Mouse (Mus musculus) heart, postnatal 14 days (tissue): ENCODE data around the gene Zfp697. TPM values are rescaled to one million over a fixed set of nuclear protein-coding genes. Genes with fewer than 3 reads are reported as not detected.
"Not testable (repeated sequence)": the region's sequence is repeated elsewhere in the genome, so short reads cannot be mapped to it uniquely, and the experiment has no call there.

Experiments used
- DNase-seq, 2 experiments: peaks; one replicate each; pipeline ENCODE4 v3.0.0; 2021 to 2022
- intact Hi-C: fragments of 180-260 bp; cut with DNase I; formaldehyde crosslinking; loops from one replicate; pipeline ENCODE4 v1.15.1; 2025
- total RNA-seq, 2 experiments: library from RNA; stranded (reverse); gene quantifications; 2 replicates each; pipeline ENCODE4 v1.2.3; 2021

Gene Zfp697
- total RNA-seq, 2 experiments from 2014 or later: 6.1 to 7.3 TPM

- DNase-seq: no peak
- intact Hi-C loops: no loop called here
Observed at GRCm38 (mm10) chr3:98366823-98367222, 15.4 kb upstream of the Zfp697 start.

GRCm38 (mm10) chr3:98368283-98368682 is 14.0 kb upstream of the Zfp697 start:
- DNase-seq: no peak
- intact Hi-C loops: no loop called here

- DNase-seq: no peak
- intact Hi-C loops: no loop called here
Observed at GRCm38 (mm10) chr3:98368776-98369175, 13.5 kb upstream of the Zfp697 start.

GRCm38 (mm10) chr3:98374062-98374719 is 8.1 kb upstream of the Zfp697 start:
- DNase-seq: no peak
- intact Hi-C loops: no loop called here

DNA sequence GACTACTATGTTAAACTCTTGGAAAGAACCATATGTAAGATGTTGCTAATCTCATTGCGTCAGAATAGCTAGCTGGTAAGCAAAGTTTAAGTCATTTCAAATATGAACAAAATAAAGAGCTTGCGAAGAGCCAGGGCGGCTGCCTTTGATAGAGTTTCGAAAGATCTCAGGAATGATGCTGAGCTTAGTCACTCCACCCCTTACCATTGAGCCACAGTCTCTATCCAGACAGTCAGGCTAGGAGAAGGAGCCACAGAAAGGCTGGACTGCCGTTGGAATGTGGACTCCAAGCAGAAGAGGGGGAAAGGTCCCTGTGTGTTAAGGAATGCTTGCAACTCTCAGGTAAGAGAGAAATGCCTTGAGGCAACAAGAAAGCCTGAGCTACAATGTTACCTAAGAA is 7.3 kb upstream of the Zfp697 start:
- intact Hi-C loops: no loop called here
- DNase-seq: no peak

DNA sequence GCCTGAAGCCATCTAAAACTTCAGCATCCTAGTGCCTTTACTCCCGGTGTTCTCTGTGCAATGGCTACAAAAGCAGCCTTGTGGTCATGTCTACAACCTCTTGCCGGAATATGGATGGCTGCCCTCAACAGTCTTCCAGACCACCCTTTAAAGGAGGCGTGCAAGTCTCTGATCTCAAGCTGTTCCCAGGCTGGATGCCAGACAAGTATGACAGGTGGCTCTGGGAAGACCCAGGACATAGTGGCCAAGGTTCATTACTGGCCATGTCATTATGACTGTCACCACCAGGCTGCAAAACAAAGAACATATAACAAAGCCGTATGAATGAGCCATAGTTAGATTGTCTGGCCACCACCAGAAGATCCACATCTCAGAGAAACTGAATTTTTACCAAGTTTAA is 4.0 kb upstream of the Zfp697 start:
- intact Hi-C loops: no loop called here
- DNase-seq: no peak

- intact Hi-C loops: no loop called here
Observed at GRCm38 (mm10) chr3:98379236-98379635, 3.0 kb upstream of the Zfp697 start.

GRCm38 (mm10) chr3:98381677-98382245 is 500 bp upstream of the Zfp697 start:
- DNase-seq: no peak
- intact Hi-C loops: loop anchor here (2.0 to 5.0 kb wide), 2 partner anchors 36 to 47 kb away; no protein-coding TSS in a partner anchor

More at GRCm38 (mm10) chr3:98379236-98379635, 3.0 kb upstream of the Zfp697 start:
- DNase-seq: no peak

DNA sequence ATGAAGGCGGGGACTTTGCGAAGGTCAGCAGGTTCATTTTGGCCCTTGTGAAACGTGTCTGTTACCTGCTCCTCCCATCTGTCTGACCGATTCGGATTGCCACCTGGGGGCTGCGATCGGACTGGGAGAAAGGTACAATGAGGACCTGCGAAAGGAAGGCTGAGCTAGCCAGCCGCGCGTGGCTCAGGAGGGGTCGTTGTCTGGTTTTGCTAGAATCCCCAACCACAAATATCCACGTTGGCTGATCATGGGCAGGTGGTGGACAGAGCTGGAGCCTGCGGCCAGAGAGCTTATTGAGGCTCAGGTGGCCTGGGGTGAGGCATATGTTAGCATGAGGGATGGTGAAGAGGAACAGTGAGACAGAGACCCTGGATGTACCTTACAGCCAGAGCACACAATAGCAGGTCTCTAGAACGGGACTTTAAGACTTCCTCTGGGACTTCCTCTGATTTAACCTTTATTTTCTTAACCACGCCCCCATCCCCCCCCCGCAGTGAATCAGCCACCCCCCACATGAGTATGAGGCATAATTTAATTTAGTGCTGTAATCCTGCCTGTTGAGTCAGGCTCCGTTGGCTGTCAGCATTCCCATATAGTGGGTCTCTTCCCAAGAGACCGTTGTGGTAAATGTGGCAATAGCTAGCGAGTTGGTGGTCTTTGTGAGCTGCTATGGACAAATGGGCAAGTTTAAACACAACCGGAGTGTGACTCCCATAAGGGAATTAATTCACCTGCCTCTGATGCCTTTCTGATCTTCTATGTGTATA is 946 bp downstream of the Zfp697 start:
- intact Hi-C loops: loop anchor here (2.0 to 5.0 kb wide), 2 partner anchors 34 to 46 kb away; no protein-coding TSS in a partner anchor
- DNase-seq: no peak

DNA sequence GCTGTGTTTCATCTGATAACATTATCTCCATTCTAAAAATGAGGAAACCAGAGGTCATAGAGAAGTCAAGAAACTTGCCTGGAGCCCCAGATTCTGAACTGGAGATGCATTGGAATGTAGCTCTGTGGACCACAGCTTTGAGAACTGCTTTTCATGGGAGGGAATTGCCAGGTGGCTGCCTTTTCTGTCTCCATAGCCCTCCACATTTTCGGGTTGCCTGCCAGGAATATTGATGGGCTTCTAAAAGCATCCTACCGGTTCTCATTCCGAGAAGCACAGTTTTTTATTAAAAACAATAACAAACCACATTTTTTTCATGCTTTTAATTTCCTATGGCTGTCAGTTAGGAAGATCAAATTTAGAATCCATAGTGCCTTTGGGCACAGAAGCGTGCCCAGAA is 4.8 kb downstream of the Zfp697 start:
- intact Hi-C loops: no loop called here
- DNase-seq: no peak

DNA sequence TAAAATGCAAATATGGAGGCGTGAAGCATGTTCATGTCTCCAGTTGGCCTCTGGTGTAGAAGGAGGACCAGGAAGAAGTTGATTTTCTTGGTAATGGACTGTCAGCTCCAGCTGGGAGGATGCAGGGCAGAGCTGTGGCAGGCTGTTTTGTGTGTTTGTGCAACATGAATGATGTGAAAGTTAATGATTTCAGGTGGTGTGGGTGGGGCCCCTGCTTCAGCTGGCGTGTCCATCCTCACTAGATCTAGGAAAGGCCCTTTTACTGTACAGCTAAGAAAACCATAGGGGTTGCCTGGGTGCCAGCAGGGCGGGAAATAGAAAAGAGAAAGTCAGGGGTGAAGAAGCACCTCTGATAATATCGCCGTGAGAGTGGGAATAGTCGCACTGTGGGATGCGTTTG is 5.5 kb downstream of the Zfp697 start:
- intact Hi-C loops: no loop called here
- no peak for DNase-seq

- intact Hi-C loops: no loop called here
- DNase-seq: no peak
Observed at GRCm38 (mm10) chr3:98389305-98389704, 7.0 kb downstream of the Zfp697 start.

DNA sequence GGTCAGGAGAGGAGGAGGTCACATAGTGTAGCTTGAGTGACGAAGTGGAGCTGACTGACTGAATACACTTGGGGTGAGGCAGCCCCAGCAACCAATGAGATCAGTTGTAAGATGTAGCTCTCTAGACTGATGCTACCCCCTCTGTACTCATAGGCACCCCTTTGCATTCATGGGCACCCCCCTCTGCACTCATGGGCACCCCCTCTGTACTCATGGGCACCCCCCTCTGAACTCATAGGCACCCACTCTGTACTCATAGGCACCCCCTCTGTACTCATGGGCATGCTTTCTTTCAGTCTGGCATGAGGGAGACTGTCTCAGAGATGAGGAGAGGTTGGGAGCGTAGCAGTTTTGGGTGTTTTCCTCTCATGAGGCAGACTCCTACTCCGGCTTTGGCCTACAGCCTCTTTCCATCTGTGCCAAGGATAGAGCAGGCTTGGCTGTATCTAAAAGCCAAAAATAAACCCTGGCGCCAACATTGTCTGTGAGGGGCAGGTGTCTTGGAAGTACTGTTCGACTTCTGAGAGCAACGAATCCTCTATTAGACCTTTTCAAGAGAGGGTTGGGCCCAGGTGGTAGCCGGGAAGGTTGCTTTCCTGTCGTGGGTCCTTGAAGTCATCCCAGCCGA is 22.1 kb downstream of the Zfp697 start:
- intact Hi-C loops: loop anchor here (10.0 kb wide), 1 partner anchor 1250 kb away; the partner anchor contains the start of gene Acp6
- DNase-seq: peak in 1 of 2 experiments; percentile 43

- intact Hi-C loops: loop anchor here (10.0 kb wide), 1 partner anchor 1251 kb away; the partner anchor contains the start of gene Acp6
- DNase-seq: not testable (repeated sequence)
Observed at GRCm38 (mm10) chr3:98405877-98406276, 23.6 kb downstream of the Zfp697 start.

GRCm38 (mm10) chr3:98406569-98407144 is 24.4 kb downstream of the Zfp697 start:
- not testable (repeated sequence) for DNase-seq
- intact Hi-C loops: loop anchor here (10.0 kb wide), 1 partner anchor 1252 kb away; the partner anchor contains the start of gene Acp6

DNA sequence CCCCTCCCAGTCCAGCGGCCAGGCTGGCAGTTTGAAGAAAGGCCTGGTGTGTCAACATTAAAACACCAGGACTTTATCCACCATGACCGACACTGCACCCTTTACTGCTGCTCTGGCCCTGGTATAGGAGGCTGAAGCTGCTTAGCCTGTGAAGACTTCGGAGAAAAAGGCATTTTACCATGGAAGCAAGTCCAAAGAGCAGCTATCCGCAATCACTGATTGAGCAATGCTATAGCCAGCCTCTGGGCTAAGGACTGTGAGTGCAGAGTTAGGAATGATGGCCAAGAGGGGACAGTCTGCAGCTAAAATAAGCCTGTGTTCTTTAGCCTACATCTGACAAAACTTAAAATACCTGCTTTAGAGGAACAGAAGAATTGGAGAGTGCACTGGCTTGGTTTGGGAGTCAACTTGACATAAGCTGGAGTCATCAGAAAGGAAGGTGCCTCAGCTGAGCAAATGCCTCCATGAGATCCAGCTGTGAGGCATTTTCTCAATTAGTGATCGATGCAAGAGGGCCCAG is 25.1 kb downstream of the Zfp697 start:
- intact Hi-C loops: loop anchor here (10.0 kb wide), 1 partner anchor 1253 kb away; the partner anchor contains the start of gene Acp6
- not testable (repeated sequence) for DNase-seq

DNA sequence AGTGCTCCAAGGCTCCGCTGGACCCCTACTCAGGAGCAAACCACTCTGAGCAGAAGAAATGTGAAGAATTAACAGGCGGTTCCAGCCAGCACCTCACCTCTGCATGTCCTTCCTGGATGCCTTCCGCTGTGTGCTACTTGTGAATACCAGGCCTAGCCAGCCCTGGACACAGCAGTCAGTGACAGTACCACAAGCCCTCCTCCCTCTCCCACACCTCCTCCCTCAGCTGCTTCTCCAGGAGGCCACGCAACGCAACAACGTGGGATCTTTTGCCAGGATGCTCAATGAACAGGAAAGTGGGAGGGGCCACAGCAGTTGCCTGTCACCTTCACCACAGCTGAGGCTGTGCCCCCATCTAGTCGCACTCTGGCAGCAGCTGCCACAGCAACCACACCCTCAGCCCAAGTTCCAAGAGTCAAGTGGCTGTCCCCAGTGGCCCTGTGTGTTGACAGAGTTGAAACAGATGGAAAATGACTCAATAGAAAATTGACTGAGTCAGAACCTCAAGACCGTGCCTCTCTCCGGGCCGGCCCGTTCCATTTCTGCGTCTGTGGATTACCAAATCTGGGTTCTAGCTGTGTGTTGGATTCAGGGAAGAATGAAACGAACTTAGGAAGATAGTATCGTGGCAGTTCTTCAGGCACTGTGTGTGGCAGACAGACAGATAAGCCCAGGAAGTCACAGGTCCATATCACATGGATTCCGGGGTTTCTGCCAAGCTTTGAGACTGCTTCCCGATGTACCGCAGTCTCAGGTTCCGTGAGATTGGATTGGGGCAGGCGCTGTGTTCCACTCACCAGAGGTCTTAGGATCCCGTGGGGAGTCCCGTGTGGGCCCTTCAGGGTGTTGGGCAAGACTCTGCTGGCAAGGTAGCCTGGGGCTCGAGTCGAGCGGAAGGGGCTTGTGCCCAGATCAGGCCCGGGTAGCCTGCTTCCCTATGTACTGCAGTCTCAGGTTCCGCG is 28.6 kb downstream of the Zfp697 start:
- DNase-seq, intact Hi-C loops: not testable (repeated sequence)

GRCm38 (mm10) chr3:98413733-98414132 is 31.5 kb downstream of the Zfp697 start:
- intact Hi-C loops: loop anchor here (2.0 kb wide), 1 partner anchor 19 kb away; no protein-coding TSS in a partner anchor
- no peak for DNase-seq

GRCm38 (mm10) chr3:98414296-98414695 is 32.0 kb downstream of the Zfp697 start:
- intact Hi-C loops: no loop called here
- DNase-seq: peak in 1 of 2 experiments; percentile 39
